Mouse (Mus musculus) hindbrain, embryonic 15.5 days (tissue): ENCODE data around the gene Rnf24. TPM values are rescaled to one million over a fixed set of nuclear protein-coding genes. Genes with fewer than 3 reads are reported as not detected.
A peak's percentile ranks its signal among the peaks of the same experiment; 100 is the strongest.
"Not testable (repeated sequence)": the region's sequence is repeated elsewhere in the genome, so short reads cannot be mapped to it uniquely, and the experiment has no call there.

Experiments
- ATAC-seq: fragments of 200-750 bp; cut with Nextera tagmentation; 2 replicates; pipeline ENCODE4 v1.8.0; 2017; ENCODE audit warnings: low read depth, moderate number of reproducible peaks, moderate TSS enrichment; ENCODE audit not compliant: low FRiP score
- H3K27ac ChIP-seq: fragments of 300-500 bp; sonication (generic); replicated peaks from 2 replicates; pipeline ENCODE4 v1.5.1; 2015; ENCODE audit warnings: mild to moderate bottlenecking, inconsistent platforms
- H3K27me3 ChIP-seq: fragments of 300-500 bp; sonication (generic); 2 replicates; pipeline ENCODE4 v1.6.1; 2015; ENCODE audit warnings: control low read depth, inconsistent platforms
- H3K36me3 ChIP-seq: fragments of 300-500 bp; sonication (generic); 2 replicates; pipeline ENCODE4 v1.6.1; 2015; ENCODE audit warnings: control low read depth, inconsistent platforms
- H3K4me1 ChIP-seq: fragments of 300-500 bp; sonication (generic); replicated peaks from 2 replicates; pipeline ENCODE4 v1.6.1; 2015; ENCODE audit warnings: control low read depth, inconsistent platforms
- H3K4me2 ChIP-seq: fragments of 300-500 bp; sonication (generic); 2 replicates; pipeline ENCODE4 v1.6.1; 2015; ENCODE audit warnings: moderate library complexity, mild to moderate bottlenecking, inconsistent platforms
- H3K4me3 ChIP-seq: fragments of 300-500 bp; sonication (generic); 2 replicates; pipeline ENCODE4 v1.5.1; 2015; ENCODE audit warnings: mild to moderate bottlenecking, inconsistent platforms
- H3K9ac ChIP-seq: fragments of 300-500 bp; sonication (generic); 2 replicates; pipeline ENCODE4 v1.6.1; 2015; ENCODE audit warnings: inconsistent platforms
- H3K9me3 ChIP-seq: fragments of 300-500 bp; sonication (generic); 2 replicates; pipeline ENCODE4 v1.6.1; 2016; ENCODE audit warnings: control low read depth, inconsistent platforms
- WGBS: fragments of 180-500 bp; shearing (Covaris S2); methylation state at CpG from one replicate; pipeline ENCODE4 v1.1.7; 2015; 5-methylcytosine and 5-hydroxymethylcytosine counted together
- polyA plus RNA-seq: library from polyadenylated mRNA; unstranded; fragments of >200 nt; fragmentation: Nextera tagmentation; extraction: Ambion mirVana; gene quantifications from 2 replicates; pipeline ENCODE4 v1.2.1, GENCODE M21; 2015

Gene Rnf24
- polyA plus RNA-seq, 1 experiment from 2014 or later, result 18.2 TPM

DNA sequence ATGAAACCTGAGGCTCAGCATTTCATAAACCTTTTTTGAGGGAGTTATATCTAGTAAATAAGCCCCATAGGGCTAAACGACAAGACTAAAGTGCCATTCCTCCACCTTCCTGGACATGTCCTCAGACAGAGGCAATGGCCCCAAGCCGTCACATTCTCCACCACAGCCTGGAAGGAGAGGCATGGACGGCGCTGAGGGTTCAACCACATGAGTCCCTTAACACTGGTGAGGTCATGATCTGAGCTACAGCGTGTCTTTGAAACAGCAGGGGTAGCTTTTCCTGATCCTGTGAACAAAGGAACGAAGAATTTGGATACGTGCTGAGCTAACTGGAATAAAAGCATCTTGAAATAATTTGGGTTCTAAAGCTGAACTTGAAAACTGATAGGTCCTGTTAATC lies 54.0 kb downstream of the Rnf24 start:
- not testable (repeated sequence) for H3K27me3 ChIP-seq, H3K4me3 ChIP-seq, H3K9ac ChIP-seq, H3K27ac ChIP-seq, H3K4me1 ChIP-seq, ATAC-seq, H3K4me2 ChIP-seq, H3K9me3 ChIP-seq
- 53% methylated on average over 7 of the region's 7 CpGs for WGBS
- peaks cover 44% of the 10 kb centered on the region for H3K36me3 ChIP-seq

DNA sequence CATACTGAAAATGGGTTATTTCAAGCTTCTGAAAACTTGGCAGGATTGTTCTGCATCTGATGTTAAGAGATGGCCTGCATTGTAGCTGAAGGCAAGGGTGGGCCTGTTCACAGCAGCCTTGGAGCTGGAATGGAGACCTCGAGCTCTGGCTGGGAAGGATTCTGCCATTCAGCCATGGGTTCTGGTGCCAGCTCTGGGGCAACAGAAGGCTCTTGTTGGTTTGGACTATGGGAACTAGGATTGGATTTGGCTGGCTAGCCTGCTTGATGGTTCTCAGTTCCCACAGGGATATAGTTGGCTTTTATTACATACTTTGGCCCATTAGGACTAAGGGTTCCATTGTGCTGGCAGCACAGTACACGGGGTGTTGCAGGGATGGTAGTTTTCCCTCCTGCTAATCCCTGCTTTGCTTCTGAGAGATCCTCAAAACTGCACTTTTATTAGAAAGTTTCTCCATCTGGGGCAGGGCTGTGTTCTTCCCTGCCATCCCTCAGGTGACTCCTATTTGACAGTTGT lies 55.9 kb downstream of the Rnf24 start:
- no peaks in the 10 kb centered on the region for H3K9me3 ChIP-seq
- H3K27me3 ChIP-seq, result no peaks in the 10 kb centered on the region
- no peaks in the 10 kb centered on the region for H3K4me1 ChIP-seq
- H3K9ac ChIP-seq, result no peak overlapping the region
- WGBS, result 87% methylated on average over 2 of the region's 2 CpGs
- ATAC-seq, result no peak
- peaks cover 38% of the 10 kb centered on the region for H3K36me3 ChIP-seq
- H3K4me2 ChIP-seq, result no peak overlapping the region
- no peak overlapping the region for H3K4me3 ChIP-seq
- no peak overlapping the region for H3K27ac ChIP-seq

DNA sequence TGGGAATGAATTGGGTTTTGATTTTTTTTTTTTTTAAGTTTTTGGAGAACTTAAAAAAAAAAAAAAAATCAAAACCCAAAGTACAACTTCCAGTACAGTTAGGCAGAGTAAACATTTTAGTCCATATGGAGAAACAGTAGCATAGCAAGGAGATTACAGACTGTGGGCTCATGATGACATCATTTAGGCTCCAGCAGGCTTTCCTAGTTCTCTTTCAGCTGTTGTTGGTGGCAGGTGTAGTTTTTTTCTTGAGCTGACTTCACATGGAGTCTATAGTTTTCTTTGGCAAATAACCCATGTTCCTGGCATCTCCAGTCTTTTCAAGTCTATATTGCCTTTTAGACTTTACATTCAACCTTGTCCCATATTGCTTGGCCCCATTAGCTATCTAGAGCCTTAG lies 62.0 kb downstream of the Rnf24 start:
- H3K36me3 ChIP-seq, result peaks cover 45% of the 10 kb centered on the region
- H3K9me3 ChIP-seq, result no peaks in the 10 kb centered on the region
- H3K4me2 ChIP-seq, result no peak overlapping the region
- no peak overlapping the region for H3K4me3 ChIP-seq
- H3K9ac ChIP-seq, result no peak overlapping the region
- no peak for ATAC-seq
- no peaks in the 10 kb centered on the region for H3K27me3 ChIP-seq
- H3K4me1 ChIP-seq, result no peaks in the 10 kb centered on the region
- H3K27ac ChIP-seq, result no peak overlapping the region

DNA sequence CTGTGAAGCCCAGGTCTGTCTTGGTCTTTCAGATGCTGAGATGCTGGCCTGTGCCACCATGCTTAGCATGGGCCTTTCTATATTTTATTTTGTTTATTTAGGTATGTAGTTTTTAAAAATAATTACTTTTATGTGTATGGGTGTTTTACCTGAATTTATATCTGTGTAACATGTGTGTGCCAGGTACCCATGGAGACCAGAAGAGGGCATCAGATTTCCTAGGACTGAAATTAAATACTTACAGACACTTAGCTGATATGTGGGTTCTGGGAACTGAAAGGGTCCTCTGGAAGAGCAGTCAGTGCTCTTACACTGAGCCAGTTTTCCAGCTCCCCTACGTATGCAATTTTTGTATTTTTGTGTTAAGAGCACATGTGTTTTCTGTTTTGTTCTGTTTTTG lies 66.4 kb downstream of the Rnf24 start:
- Histone ChIP-seq H3K4me1 (no peaks in the 10 kb centered on the region), H3K27me3 (no peaks in the 10 kb centered on the region), H3K36me3 (peaks cover 32% of the 10 kb centered on the region), H3K4me3 (no peak overlapping the region), H3K9ac (no peak overlapping the region), H3K9me3 (no peaks in the 10 kb centered on the region), H3K27ac (no peak overlapping the region), H3K4me2 (no peak overlapping the region)
- 94% methylated on average over 1 of the region's 1 CpGs for WGBS
- ATAC-seq, result no peak

DNA sequence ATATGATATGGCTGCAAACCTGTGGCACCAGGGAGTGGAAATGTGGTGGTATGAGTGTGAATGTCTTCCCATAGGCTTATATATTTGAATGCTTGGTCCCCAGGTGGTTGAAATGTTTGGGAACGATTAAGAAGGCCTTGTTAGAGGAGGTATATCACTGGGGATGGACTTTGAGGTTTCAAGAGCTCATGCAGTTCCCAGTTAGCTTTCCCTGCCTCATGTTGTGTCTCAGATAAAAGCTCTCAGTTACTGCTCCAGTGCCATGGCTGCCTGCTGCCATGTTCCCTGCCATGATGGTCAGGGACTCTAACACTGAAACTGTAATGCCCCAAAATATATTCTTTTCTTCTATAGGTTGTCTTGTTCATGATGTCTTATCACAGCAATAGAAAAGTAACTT lies 71.1 kb downstream of the Rnf24 start:
- H3K27me3 ChIP-seq, result no peaks in the 10 kb centered on the region
- H3K36me3 ChIP-seq, result peaks cover 36% of the 10 kb centered on the region
- H3K4me2 ChIP-seq, result no peak overlapping the region
- no peak for ATAC-seq
- no peak overlapping the region for H3K9ac ChIP-seq
- no peaks in the 10 kb centered on the region for H3K9me3 ChIP-seq
- H3K27ac ChIP-seq, result no peak overlapping the region
- 93% methylated on average over 1 of the region's 1 CpGs for WGBS
- no peaks in the 10 kb centered on the region for H3K4me1 ChIP-seq
- no peak overlapping the region for H3K4me3 ChIP-seq

DNA sequence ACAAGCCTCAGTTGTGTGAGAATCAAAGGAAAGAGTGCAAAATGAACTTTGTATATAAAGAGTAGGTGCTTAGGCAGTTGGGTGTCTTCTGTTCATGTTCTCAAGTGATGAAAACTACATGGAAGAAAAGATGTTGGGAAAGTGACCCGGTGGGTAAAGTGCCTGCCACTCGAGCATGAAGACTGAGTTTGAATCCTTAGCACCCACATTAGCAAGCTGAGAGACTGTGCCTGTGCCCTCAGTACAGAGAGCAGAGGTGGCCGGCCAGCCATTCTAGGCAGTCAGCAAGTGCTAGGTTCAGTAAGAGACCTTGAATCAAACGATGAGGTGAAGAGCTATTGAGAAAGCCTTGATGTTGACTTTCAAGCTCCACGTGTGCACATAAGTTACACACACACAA lies 76.0 kb downstream of the Rnf24 start:
- no peak overlapping the region for H3K27ac ChIP-seq
- 91% methylated on average over 5 of the region's 5 CpGs for WGBS
- no peaks in the 10 kb centered on the region for H3K4me1 ChIP-seq
- H3K4me3 ChIP-seq, result no peak overlapping the region
- no peak for ATAC-seq
- no peak overlapping the region for H3K9ac ChIP-seq
- no peaks in the 10 kb centered on the region for H3K9me3 ChIP-seq
- H3K4me2 ChIP-seq, result no peak overlapping the region
- no peaks in the 10 kb centered on the region for H3K27me3 ChIP-seq
- H3K36me3 ChIP-seq, result peaks cover 48% of the 10 kb centered on the region

DNA sequence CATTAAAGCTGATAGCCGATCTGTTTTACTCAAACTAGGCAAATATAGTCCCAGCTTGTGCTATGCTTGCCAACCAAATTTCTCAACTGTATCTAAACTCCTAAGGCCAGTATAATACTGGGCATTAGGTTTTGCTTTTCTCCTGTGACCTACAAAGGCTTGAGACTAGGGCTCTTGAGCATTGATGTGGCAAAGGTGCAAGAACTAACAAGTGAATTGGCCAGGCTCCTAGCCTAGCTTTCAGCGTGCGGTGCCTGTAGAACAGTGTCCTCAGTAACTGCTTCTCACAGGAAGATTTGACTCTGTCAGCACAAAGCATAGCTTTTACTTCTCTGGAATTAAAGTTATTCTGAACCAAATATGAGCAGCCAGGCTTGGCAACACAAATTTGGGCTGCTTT lies 77.2 kb downstream of the Rnf24 start:
- Histone ChIP-seq H3K4me1 (no peaks in the 10 kb centered on the region), H3K36me3 (peaks cover 37% of the 10 kb centered on the region), H3K9me3 (no peaks in the 10 kb centered on the region), H3K9ac (no peak overlapping the region), H3K27ac (no peak overlapping the region), H3K4me3 (no peak overlapping the region), H3K27me3 (no peaks in the 10 kb centered on the region), H3K4me2 (no peak overlapping the region)
- 99% methylated on average over 3 of the region's 3 CpGs for WGBS
- no peak for ATAC-seq

DNA sequence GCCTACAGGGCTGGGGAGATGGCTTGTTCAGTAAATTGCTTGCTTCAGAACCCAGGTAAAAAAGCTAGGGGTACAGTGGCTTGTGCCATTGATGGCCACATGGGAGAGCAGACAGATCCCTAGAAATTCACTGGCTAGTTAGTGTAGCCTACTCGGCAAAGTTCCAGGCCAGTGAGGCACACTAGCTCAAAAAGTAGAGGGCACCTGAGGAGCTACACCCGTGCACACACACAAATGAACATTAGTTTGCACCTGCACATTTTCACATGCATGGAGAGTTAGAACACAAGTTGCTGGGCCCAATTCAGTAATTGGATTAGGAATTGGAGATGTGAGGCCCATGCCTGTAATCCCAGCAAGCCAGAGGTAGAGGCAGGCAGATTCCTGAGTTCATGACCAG lies 87.6 kb downstream of the Rnf24 start:
- H3K9ac ChIP-seq, result no peak overlapping the region
- no peak overlapping the region for H3K4me2 ChIP-seq
- 88% methylated on average over 2 of the region's 2 CpGs for WGBS
- no peak overlapping the region for H3K27ac ChIP-seq
- no peak overlapping the region for H3K4me3 ChIP-seq
- no peak for ATAC-seq
- no peaks in the 10 kb centered on the region for H3K27me3 ChIP-seq
- H3K36me3 ChIP-seq, result no peaks in the 10 kb centered on the region
- no peaks in the 10 kb centered on the region for H3K9me3 ChIP-seq
- H3K4me1 ChIP-seq, result peaks cover 36% of the 10 kb centered on the region

DNA sequence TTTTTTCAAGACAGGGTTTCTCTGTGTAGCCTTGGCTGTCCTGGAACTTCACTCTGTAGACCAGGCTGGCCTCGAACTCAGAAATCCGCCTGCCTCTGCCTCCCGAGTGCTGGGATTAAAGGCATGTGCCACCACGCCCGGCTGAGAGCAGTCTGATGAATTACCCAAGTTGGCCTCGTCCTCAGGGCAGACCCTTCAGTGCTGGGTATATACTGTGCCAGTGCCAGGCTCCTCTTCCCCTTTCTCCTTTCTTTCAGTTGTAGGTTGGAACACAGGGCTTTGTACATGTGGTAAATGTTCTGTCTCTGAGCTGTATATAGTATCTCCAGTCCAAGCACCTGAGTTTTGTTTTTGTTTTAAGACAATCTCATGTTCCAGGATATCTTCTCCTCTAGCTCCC lies 88.7 kb downstream of the Rnf24 start:
- WGBS, result 65% methylated on average over 6 of the region's 6 CpGs
- peak overlapping the region; percentile 14; the same call in 1 of the 2 replicates for H3K4me3 ChIP-seq

DNA sequence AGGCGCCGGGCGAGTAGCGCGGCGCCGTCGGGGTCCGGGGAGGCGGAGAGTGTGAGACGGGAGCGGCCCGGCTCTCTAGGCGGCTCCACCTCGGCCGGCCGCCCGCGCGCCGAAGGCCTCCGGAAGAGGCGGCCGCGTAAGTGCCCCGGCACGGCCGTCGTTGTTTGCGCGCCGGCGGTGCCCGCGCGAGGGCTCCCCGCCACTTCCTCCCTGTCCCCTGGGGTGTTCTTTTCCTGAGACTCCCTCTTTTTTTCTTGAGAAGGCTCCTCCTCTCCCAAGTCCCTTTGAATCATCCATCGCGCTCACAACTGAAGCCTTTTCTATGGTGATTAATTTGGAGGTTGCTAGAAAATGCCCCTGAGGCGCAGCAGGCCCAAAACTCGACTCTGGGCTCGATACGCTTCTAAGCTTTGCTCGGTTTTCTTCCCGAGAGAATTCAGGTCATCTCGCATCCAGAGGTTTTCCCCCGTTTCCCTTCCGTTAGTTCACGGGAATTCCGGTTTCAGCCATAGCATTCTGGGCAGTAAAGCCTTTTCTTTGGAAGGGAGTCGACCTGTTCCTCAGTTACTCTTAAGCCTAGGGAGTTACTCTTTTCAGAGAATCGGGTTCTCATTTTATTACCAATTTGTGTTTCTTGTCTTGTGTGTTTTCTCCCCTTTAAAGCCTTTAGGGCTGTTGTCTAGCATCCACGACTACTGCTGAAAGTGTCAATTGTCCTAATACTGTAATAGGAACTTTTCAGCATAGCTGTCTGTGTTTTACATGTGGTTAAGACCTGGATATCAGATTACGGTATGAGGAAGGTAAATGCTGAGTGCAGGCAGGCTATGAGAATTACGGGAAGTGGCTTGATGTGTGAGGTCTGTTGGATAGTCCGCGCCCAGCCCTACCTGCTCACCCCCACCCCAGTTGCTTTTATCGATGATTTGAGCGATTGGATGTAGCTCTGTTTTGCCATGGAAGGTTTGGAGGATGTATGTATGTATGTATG lies 89.7 kb downstream of the Rnf24 start:
- no peaks in the 10 kb centered on the region for H3K36me3 ChIP-seq
- no peaks in the 10 kb centered on the region for H3K27me3 ChIP-seq
- H3K27ac ChIP-seq, result peak overlapping the region; percentile 98
- H3K9me3 ChIP-seq, result no peaks in the 10 kb centered on the region
- H3K4me3 ChIP-seq, result peak overlapping the region; percentile 77
- peaks cover 36% of the 10 kb centered on the region for H3K4me1 ChIP-seq
- H3K9ac ChIP-seq, result peak overlapping the region; percentile 98
- under 1% methylated on average over 33 of the region's 59 CpGs for WGBS
- ATAC-seq, result peak; percentile 63
- peak overlapping the region; percentile 92 for H3K4me2 ChIP-seq

More for the DNA sequence above, 88.7 kb downstream of the Rnf24 start:
- no peak overlapping the region for H3K27ac ChIP-seq
- peak overlapping the region; percentile 92 for H3K4me2 ChIP-seq
- ATAC-seq, result no peak
- H3K9me3 ChIP-seq, result no peaks in the 10 kb centered on the region
- no peaks in the 10 kb centered on the region for H3K36me3 ChIP-seq
- peaks cover 36% of the 10 kb centered on the region for H3K4me1 ChIP-seq
- no peaks in the 10 kb centered on the region for H3K27me3 ChIP-seq
- no peak overlapping the region for H3K9ac ChIP-seq

DNA sequence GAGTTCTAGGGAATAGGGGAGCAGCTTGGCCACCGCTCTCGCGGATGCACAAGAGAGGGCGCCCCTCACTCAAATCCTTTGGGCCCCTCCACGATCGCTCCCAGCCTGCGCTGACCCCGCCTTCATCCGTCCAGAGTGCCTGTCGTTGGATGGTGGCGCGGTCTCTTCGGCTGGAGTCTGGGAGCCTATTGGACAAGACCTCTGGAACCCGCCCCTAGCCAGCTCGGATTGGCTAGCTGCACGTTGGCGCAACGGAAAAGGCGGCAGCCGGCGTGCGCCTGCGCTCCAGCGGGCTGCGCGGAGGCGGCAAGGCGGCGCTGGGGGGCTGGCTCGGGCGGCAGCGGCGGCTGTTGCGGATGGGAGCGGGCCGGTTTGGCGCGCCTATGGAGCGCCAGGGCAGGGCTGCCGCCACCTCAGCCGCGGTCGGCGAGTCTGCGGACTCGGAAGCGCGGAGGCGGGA lies 90.4 kb downstream of the Rnf24 start, which contains the start of gene Pank2:
TSS of gene Pank2 (plus strand) at position 283 of the 460 bp plus-strand sequence.
- Histone ChIP-seq H3K4me1 (peaks cover 36% of the 10 kb centered on the region), H3K9ac (peak within 1 kb of the TSS; percentile 98), H3K4me3 (peak within 1 kb of the TSS; percentile 77), H3K9me3 (no peaks in the 10 kb centered on the region), H3K27me3 (no peaks in the 10 kb centered on the region), H3K4me2 (peak within 1 kb of the TSS; percentile 92), H3K27ac (peak within 1 kb of the TSS; percentile 98), H3K36me3 (no peaks in the 10 kb centered on the region)
- ATAC-seq, result peak; percentile 100
- WGBS, result under 1% methylated on average over 48 of the region's 49 CpGs

DNA sequence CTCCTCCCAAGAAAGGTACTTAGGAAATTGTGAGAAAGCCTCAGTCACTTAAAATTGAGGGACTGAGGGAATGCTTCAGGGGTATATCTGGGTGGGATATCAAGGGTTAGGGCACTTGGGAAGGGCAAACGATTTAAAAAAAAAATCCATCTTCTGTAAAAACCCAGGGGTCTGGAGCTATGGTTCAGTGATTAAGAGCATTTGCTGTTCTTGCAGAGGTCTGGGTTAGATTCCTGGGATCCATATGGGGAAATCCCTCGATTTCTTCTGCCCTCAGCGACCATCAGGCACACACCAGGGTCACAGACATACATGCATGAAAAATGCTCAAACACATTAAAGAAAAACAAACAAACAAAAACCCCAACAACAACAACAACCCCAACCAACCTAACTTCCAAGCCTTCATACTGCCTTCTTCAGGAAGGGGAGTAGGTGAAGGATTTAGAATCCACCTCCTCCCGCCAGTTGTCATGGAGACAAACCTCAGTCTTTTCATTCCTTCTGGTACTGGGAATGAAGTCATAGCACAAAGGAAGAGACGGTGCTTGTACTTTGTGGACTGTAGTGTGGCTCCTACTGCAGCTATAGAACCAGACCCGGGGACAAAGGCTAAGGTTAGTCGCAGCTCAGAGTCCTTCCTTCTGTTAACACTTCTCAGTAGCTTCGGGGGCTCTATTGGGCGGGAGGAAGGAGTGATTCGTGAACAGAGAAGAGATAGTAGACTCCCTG lies 91.0 kb downstream of the Rnf24 start:
- peak overlapping the region; percentile 77 for H3K4me3 ChIP-seq
- ATAC-seq, result peak; percentile 88
- H3K9ac ChIP-seq, result peak overlapping the region; percentile 74
- no peaks in the 10 kb centered on the region for H3K9me3 ChIP-seq
- H3K4me2 ChIP-seq, result peak overlapping the region; percentile 92
- H3K27me3 ChIP-seq, result no peaks in the 10 kb centered on the region
- peaks cover 36% of the 10 kb centered on the region for H3K4me1 ChIP-seq
- no peaks in the 10 kb centered on the region for H3K36me3 ChIP-seq
- whole genome bisulfite sequencing, result 4% methylated on average over 10 of the region's 10 CpGs
- H3K27ac ChIP-seq, result peak overlapping the region; percentile 98
